Mouse (Mus musculus) thymus, adult 2 months (tissue): ENCODE measurements around the gene Gpr108.

Experiments
- CTCF ChIP-seq: fragments of 200-500 bp; IDR thresholded peaks from 2 replicates; pipeline ENCODE4 v1.5.1; 2012; ENCODE audit warnings: mild to moderate bottlenecking, control low read depth, low read length, moderate library complexity, borderline replicate concordance; ENCODE audit not compliant: control insufficient read depth, poor library complexity, insufficient read depth; ENCODE audit errors: extremely low read depth
- POLR2A ChIP-seq: fragments of 200-500 bp; IDR thresholded peaks from 2 replicates; pipeline ENCODE4 v1.6.1; 2012; ENCODE audit warnings: mild to moderate bottlenecking, low read length, control low read depth, moderate library complexity; ENCODE audit not compliant: control insufficient read depth, poor library complexity, insufficient read depth; ENCODE audit errors: extremely low read depth

GRCm38 (mm10) chr17:57286718-57287355 is 38.6 kb upstream of the Gpr108 start:
- TF ChIP-seq CTCF (no peak), POLR2A (no peak)
